Mouse (Mus musculus) yolk sac, embryonic 10.5 days (tissue): Measurements from ENCODE around the gene Pex5l.

Experiments used
- DNase-seq: peaks from one replicate; pipeline ENCODE4 v3.0.0-alpha.2; 2017; ENCODE audit warnings: low spot score

Pex5l gene

DNA sequence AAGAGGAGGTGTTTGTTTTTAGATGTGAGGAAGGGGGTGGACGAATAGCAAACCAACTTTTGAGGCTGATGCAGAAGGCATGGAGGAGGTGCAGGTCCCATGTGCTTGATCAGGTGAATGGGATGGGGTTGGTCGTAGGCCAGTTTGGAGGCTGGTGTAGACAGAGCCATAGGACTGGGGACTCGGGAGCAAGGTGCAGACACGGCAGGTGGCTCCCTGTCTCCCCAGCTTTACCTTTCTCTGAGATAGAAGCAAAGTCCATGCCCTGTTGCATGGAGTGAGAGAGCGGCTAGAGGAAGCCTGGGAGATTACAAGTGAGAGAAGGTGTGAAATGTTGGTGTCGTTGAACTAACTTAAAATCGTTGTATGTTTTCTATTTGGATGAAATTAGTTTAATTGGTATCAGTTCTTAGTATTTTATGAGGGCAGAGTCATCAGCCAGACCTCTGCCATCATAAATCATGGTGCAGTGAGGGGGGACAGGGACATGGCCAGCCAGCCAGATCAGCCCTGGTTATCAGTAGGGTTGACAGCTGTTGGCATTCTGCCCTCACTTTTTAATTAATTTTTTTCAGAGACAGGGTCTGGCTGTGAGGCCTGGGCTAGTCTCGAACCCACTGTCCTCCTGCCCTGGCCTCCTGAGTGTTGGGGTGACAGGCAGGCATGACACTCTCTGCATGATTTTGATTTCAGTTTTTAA, 203.1 kb downstream of the Pex5l start:
- DNase-seq = peak; percentile 15

DNA sequence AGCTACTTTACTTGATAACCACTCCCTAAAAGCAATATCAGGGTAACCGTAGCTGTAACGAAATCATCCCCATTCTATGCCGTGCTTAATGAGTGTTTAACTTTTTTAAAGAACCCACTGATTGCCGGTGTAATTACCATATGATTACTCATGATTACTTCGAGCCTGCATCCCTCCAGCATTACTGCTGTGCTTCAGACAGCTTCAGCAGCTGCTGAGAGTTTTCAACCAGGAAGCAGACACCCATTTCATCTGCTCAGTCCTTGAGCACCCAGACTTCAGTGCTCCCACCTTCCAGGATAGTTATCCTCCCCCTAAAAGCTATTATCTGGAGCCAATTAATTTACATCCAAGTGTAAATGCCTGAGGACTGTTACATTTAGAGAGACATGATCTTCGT, 218.9 kb downstream of the Pex5l start:
- no peak for DNase-seq

GRCm38 (mm10) chr3:32910071-32910551, 232.9 kb downstream of the Pex5l start:
- DNase-seq = peak; percentile 17

DNA sequence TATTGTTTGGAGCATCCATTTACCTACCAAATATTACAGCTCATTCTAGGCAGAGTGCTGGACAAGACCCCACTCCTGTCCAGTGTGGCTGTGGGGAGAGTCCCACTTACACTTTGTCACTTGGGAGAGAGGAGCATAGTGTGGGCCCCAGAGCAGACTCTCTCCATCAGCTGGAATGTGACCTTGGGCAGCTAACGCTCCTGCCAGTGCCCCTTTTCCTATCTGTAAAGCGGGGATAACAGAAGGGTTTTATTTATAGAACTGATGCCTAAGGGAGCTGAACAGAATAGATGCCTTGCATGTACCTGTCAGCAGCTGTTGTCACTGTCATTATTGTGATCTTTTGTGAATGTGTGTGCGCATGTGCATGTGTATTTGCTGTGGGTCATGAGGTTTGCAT, 234.6 kb downstream of the Pex5l start:
- no peak for DNase-seq

- no peak for DNase-seq
Observed at GRCm38 (mm10) chr3:32905850-32906779, 236.9 kb downstream of the Pex5l start.

GRCm38 (mm10) chr3:32904599-32904998, 238.4 kb downstream of the Pex5l start:
- DNase-seq = peak; percentile 67

GRCm38 (mm10) chr3:32903462-32903861, 239.6 kb downstream of the Pex5l start:
- no peak for DNase-seq
